Mouse (Mus musculus) ES-Bruce4 (cell line): ENCODE results near the gene Tnpo2.

Source experiments
- CTCF ChIP-seq: IDR thresholded peaks from one replicate; pipeline ENCODE4 v1.8.1; 2011; ENCODE audit warnings: low read depth, low read length
- EP300 ChIP-seq: IDR thresholded peaks from 2 replicates; pipeline ENCODE4 v1.6.1; 2011; ENCODE audit warnings: low read depth, low read length; ENCODE audit not compliant: insufficient read depth
- POLR2A ChIP-seq: IDR thresholded peaks from one replicate; pipeline ENCODE4 v1.8.1; 2011; ENCODE audit warnings: low read length; ENCODE audit not compliant: insufficient read depth

DNA sequence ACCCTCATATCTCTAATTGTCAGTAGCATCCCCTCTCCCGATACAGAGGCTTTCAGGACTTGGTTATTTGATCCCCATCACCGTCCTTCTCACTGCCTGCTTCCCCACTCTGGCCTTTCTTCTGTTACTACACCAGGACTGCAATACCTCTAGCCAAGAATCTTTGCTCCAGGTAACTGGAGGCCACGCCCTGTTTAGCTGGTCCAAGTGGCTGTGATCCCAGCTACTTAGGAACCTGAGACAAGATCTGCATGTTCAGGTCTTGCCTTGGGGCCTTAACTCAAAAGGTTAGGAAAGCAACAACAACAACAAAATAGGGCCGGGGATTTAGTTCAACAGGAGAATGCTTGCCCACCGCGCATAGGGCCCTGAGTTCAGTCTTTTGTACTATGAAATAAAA is 6.9 kb downstream of the Tnpo2 start:
- no peak for TF ChIP-seq POLR2A
- TF ChIP-seq CTCF = no peak
- no peak for TF ChIP-seq EP300
